ENCODE assay signal across 27 mouse cellular contexts in genomic region chr16:7139480-7139879, GRCm38 (mm10).
"Had no signal": no experiment of that assay in that cellular context is flagged by ENCODE, and none has a peak within 500 bp of the region (broad histone marks: within the 10 kb centered on the region; RNA-seq: fewer than 3 reads in every experiment).

No protein-coding gene starts in this region.

- H3K9ac ChIP-seq: heart, embryonic 13.5 days; heart, embryonic 15.5 days; hindbrain, embryonic 12.5 days; hindbrain, embryonic 14.5 days; intestine, embryonic 15.5 days; limb, embryonic 13.5 days; limb, embryonic 15.5 days had no signal

- H3K36me3 ChIP-seq: heart, embryonic 13.5 days; heart, embryonic 15.5 days; hindbrain, embryonic 10.5 days; hindbrain, embryonic 12.5 days; intestine, embryonic 15.5 days; limb, embryonic 13.5 days; limb, embryonic 15.5 days had no signal

- H3K4me1 ChIP-seq: hindbrain, embryonic 12.5 days; intestine, embryonic 15.5 days; limb, embryonic 13.5 days had no signal

- H3K27ac ChIP-seq: heart, adult 2 months; heart, embryonic 13.5 days; heart, embryonic 15.5 days; hindbrain, embryonic 10.5 days; hindbrain, embryonic 12.5 days; hindbrain, embryonic 14.5 days; intestine, embryonic 15.5 days; left cerebral cortex, adult 2 months; limb, embryonic 13.5 days; limb, embryonic 15.5 days had no signal

- ATAC-seq: forebrain, embryonic 16.5 days; hindbrain, embryonic 16.5 days; inflammation-experienced regulatory T-cells, adult 6 months; intestine, embryonic 15.5 days; intestine, postnatal 0 days had no signal

- DNase-seq: gastrocnemius, adult 2 months; gastrocnemius, postnatal 10 days; gastrocnemius, postnatal 25 days; heart, adult 2 months; heart, postnatal 14 days; heart, postnatal 4 days; kidney, adult 18-20 months; kidney, adult 8-10 months; kidney, postnatal 10 days; kidney, postnatal 25 days; kidney, postnatal 4 days; layer of hippocampus, adult 9-11 months; left cerebral cortex, postnatal 4 days had no signal

- H3K27me3 ChIP-seq: hindbrain, embryonic 12.5 days; intestine, embryonic 15.5 days; limb, embryonic 13.5 days; limb, embryonic 15.5 days had no signal

- H3K9me3 ChIP-seq: heart, embryonic 15.5 days; hindbrain, embryonic 10.5 days; hindbrain, embryonic 12.5 days; intestine, embryonic 15.5 days; limb, embryonic 13.5 days; limb, embryonic 15.5 days had no signal

- H3K4me3 ChIP-seq: gastrocnemius, adult 2 months; heart, adult 2 months; heart, embryonic 13.5 days; heart, embryonic 15.5 days; hindbrain, embryonic 10.5 days; hindbrain, embryonic 12.5 days; intestine, embryonic 15.5 days; left cerebral cortex, adult 2 months; limb, embryonic 13.5 days; limb, embryonic 15.5 days had no signal

- H3K4me2 ChIP-seq: heart, embryonic 11.5 days; heart, embryonic 13.5 days; heart, embryonic 15.5 days; hindbrain, embryonic 12.5 days; hindbrain, embryonic 14.5 days; intestine, embryonic 15.5 days; limb, embryonic 13.5 days; limb, embryonic 15.5 days had no signal
